Mouse (Mus musculus) spleen, adult 12 weeks (tissue): ENCODE data around the gene Olfr715b.
"Not testable (repeated sequence)": the region's sequence is repeated elsewhere in the genome, so short reads cannot be mapped to it uniquely, and the experiment has no call there.

Experiments used
- DNase-seq: peaks from one replicate; pipeline ENCODE4 v3.0.0; 2022; ENCODE audit warnings: low spot score

Olfr715b gene

DNA sequence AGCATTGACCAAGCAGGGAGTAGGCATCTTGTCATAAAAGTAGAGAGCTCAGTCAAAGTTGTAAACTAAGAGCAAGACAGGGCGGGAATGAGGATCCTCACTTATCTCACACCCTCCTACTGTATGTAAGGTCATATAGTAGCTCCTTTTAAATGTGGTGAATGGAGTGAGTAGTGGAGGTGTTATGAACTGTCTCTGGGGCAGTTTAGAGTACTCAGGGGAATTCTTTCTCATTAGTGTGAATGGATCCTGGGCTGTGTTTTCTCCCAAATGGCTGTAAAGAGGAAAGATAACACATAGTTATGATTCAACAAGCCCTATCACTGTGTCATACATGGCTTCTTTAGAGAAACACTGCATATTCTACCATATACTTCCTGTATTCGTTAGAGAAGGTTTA lies at the start of gene Olfr715b:
Gene Olfr715b (minus strand): TSS at position 101 of the 400 bp plus-strand sequence.
- not testable (repeated sequence) for DNase-seq

DNA sequence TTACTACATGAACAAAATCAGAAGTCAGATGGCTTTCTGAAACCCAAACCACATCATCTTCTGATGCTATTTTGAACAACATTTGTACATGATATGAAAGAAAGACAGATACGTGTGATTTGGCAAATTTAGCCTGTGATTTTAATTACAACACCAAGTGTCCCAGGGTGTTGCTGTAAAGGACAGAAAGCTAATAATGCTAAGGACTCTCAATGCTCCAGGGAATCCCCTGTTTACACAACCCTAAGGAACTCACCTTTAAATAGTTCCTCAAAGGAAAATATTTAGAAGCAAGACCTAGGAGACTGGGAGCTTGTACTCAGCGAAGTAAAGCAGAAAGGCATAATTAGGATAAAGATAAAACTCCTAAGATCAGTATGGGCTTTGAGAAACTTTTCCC lies 27.9 kb upstream of the Olfr715b start, which contains the start of gene Olfr716:
Gene Olfr716 (plus strand): TSS at position 301 of the 400 bp plus-strand sequence.
- DNase-seq, result not testable (repeated sequence)

DNA sequence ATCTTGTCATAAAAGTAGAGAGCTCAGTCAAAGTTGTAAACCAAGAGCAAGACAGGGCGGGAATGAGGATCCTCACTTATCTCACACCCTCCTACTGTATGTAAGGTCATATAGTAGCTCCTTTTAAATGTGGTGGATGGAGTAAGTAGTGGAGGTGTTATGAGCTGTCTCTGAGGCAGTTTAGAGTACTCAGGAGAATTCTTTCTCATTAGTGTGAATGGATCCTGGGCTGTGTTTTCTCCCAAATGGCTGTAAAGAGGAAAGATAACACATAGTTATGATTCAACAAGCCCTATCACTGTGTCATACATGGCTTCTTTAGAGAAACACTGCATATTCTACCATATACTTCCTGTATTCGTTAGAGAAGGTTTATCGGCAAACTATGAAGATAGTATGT lies 20.8 kb upstream of the Olfr715b start, which contains the start of gene Olfr715:
Gene Olfr715 (minus strand): TSS at position 101 of the 400 bp plus-strand sequence.
- not testable (repeated sequence) for DNase-seq

DNA sequence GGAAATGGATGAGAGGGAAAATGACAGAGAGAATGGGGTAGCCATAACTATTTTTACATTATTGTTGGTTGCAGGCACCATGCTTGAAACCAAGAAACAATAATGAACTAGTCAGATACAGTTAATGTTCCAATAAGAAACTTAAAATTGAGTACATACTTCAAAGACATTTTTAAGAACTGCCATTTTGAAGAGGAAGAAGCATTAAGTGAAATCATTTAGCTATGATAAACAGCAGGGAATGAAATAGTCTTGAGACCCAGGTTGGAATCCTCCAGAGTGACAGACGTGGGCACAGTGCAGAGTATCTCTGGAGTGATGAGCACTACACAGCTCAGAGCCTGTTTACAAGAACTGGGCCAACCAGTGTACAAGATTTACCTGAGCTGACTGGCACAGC lies 17.2 kb downstream of the Olfr715b start, which contains the start of gene Olfr17:
Gene Olfr17 (plus strand): TSS at position 301 of the 400 bp plus-strand sequence.
- no peak for DNase-seq

DNA sequence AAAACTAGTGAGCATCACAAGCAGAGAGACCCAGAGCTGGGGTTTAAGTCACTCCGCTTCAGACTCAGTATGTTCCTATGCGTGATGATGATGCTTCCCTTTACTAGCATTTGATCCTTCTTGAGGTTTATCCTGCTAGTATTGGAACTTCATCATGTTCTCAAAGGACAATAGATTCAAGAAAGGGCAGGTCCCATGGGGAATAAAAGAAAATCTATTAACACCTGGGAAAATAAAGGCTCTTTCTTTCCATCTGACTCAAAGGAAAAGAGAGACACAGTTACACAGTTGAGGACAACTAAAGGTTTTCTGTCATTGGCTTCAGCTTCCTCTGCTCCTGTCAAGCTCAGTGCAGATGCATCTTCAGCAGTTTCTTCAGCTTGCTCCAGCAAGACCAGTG lies 39.5 kb downstream of the Olfr715b start, which contains the start of gene Olfr714:
Gene Olfr714 (plus strand): TSS at position 301 of the 400 bp plus-strand sequence.
- no peak for DNase-seq
